Mouse (Mus musculus) embryonic fibroblast, embryonic 13.5 days (primary cell): ENCODE measurements around the gene Mpo. TPM values are rescaled to one million over a fixed set of nuclear protein-coding genes. Genes with fewer than 3 reads are reported as not detected.

Experiments used
- H3K27ac ChIP-seq: 2 replicates; pipeline ENCODE4 v1.5.1; 2012; ENCODE audit warnings: low read length, control low read depth, inconsistent platforms; ENCODE audit not compliant: insufficient read depth
- H3K4me1 ChIP-seq: 2 replicates; pipeline ENCODE4 v1.6.1; 2011; ENCODE audit warnings: low read length; ENCODE audit not compliant: control insufficient read depth, insufficient read depth
- H3K4me3 ChIP-seq: 2 replicates; pipeline ENCODE4 v1.5.1; 2011; ENCODE audit warnings: mild to moderate bottlenecking, control low read depth, low read length; ENCODE audit not compliant: insufficient read depth
- CTCF ChIP-seq: IDR thresholded peaks from 2 replicates; pipeline ENCODE4 v1.5.1; 2011; ENCODE audit warnings: mild to moderate bottlenecking, control low read depth, low read length, moderate library complexity, borderline replicate concordance; ENCODE audit not compliant: insufficient read depth
- POLR2A ChIP-seq: IDR thresholded peaks from 2 replicates; pipeline ENCODE4 v1.6.1; 2011; ENCODE audit warnings: low read depth, mild to moderate bottlenecking, control low read depth, low read length, moderate library complexity
- polyA plus RNA-seq: library from polyadenylated mRNA; stranded (reverse); fragments of >200 nt; gene quantifications from 2 replicates; pipeline ENCODE4 v1.2.4, GENCODE M21; 2011; ENCODE audit warnings: low read depth; ENCODE audit not compliant: missing spikeins, insufficient read length

Mpo gene
- polyA plus RNA-seq, 1 experiment = not detected

- H3K4me1 ChIP-seq = no peaks in the 10 kb centered on the region; the same call in 1 of the 2 replicates
- no peak for TF ChIP-seq CTCF
- no peak for TF ChIP-seq POLR2A
- H3K27ac ChIP-seq = no peak overlapping the region
- H3K4me3 ChIP-seq = no peak overlapping the region
Measured at GRCm38 (mm10) chr11:87750521-87750920, 42.9 kb upstream of the Mpo start.

GRCm38 (mm10) chr11:87751031-87751430 is 42.4 kb upstream of the Mpo start:
- H3K4me3 ChIP-seq = no peak overlapping the region
- H3K4me1 ChIP-seq = no peaks in the 10 kb centered on the region; the same call in 1 of the 2 replicates
- TF ChIP-seq CTCF = no peak
- no peak overlapping the region for H3K27ac ChIP-seq

GRCm38 (mm10) chr11:87751491-87751966 is 41.9 kb upstream of the Mpo start:
- Histone ChIP-seq H3K4me3 (no peak overlapping the region), H3K4me1 (no peaks in the 10 kb centered on the region; the same call in 1 of the 2 replicates), H3K27ac (no peak overlapping the region)
- no peak for TF ChIP-seq POLR2A
- TF ChIP-seq CTCF = no peak

- TF ChIP-seq CTCF = no peak
- no peak for TF ChIP-seq POLR2A
- Histone ChIP-seq H3K27ac (no peak overlapping the region), H3K4me1 (no peaks in the 10 kb centered on the region; the same call in 1 of the 2 replicates), H3K4me3 (no peak overlapping the region)
Measured at GRCm38 (mm10) chr11:87752307-87752706, 41.1 kb upstream of the Mpo start.

GRCm38 (mm10) chr11:87753255-87753654 is 40.1 kb upstream of the Mpo start:
- Histone ChIP-seq H3K4me1 (no peaks in the 10 kb centered on the region; the same call in 1 of the 2 replicates), H3K27ac (no peak overlapping the region), H3K4me3 (no peak overlapping the region)
- TF ChIP-seq POLR2A = no peak
- no peak for TF ChIP-seq CTCF

GRCm38 (mm10) chr11:87753891-87754501 is 39.4 kb upstream of the Mpo start:
- no peak overlapping the region for H3K4me3 ChIP-seq
- H3K27ac ChIP-seq = no peak overlapping the region
- H3K4me1 ChIP-seq = no peaks in the 10 kb centered on the region; the same call in 1 of the 2 replicates
- no peak for TF ChIP-seq CTCF
- TF ChIP-seq POLR2A = no peak

- Histone ChIP-seq H3K4me3 (no peak overlapping the region), H3K27ac (no peak overlapping the region), H3K4me1 (no peaks in the 10 kb centered on the region; the same call in 1 of the 2 replicates)
- TF ChIP-seq CTCF = no peak
- TF ChIP-seq POLR2A = no peak
Measured at GRCm38 (mm10) chr11:87754603-87755002, 38.8 kb upstream of the Mpo start.

GRCm38 (mm10) chr11:87755360-87756017 is 37.9 kb upstream of the Mpo start:
- Histone ChIP-seq H3K4me1 (no peaks in the 10 kb centered on the region), H3K4me3 (no peak overlapping the region), H3K27ac (no peak overlapping the region)
- TF ChIP-seq CTCF = no peak
- no peak for TF ChIP-seq POLR2A

- TF ChIP-seq POLR2A = no peak
- TF ChIP-seq CTCF = no peak
- Histone ChIP-seq H3K27ac (no peak overlapping the region), H3K4me3 (no peak overlapping the region), H3K4me1 (no peaks in the 10 kb centered on the region)
Measured at GRCm38 (mm10) chr11:87756251-87756820, 37.0 kb upstream of the Mpo start.
